Mouse (Mus musculus): Measurements from ENCODE around the gene Elp4.

Elp4 gene

DNA sequence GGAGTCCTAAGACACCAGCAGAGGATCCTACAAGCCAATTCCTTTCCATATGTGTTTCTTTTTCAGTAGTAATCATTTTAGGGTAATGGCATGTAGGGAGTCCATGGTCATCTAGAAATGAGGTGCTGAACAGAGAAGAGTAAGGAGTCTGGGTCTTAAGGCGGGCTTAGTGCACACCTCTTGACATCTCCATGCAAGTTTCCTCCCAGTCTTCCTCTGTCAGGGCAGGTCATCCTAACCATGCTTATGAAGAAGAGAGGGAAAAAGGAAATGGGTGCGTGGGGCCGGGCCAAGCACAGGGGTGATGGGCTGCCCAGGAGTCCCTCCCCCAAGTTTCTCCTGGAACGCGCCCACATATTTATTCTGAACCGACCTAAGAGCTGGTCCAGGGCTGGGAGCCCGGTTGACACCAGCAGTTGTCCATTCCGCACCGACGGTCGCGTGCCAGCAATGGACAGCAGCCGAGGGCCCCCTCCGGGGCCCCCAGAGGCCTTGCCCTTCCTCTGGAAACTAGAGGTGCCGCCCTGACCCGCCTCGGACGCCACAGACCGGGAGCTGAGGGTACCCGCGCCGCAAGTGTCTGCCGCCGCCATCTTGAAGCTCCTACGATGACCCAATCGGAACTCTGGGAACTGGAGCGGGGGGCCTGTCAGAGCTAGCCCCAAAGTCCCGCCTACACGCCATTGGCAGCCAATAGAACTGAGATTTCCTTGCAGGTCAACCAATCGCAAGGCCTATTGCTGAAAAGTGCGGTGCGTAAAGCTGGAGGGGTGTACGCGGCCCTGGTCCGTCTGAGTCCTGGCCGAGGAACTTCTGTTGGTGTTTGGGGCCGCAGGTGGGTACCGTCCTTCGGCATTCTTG, at the start of gene Elp4, which contains the start of gene Immp1l:
Elp4 (minus strand) TSS at position 669 of the 861 bp plus-strand sequence.
Immp1l (plus strand) TSS at position 743 of the 861 bp plus-strand sequence.
- peak; percentile 95 to 99 for DNase-seq (ENCODE audit: low spot score in 2 of 2)

GRCm38 (mm10) chr2:105953862-105954261, 49.5 kb upstream of the Elp4 start:
- no peak for DNase-seq (ENCODE audit: low spot score in 2 of 2)

DNA sequence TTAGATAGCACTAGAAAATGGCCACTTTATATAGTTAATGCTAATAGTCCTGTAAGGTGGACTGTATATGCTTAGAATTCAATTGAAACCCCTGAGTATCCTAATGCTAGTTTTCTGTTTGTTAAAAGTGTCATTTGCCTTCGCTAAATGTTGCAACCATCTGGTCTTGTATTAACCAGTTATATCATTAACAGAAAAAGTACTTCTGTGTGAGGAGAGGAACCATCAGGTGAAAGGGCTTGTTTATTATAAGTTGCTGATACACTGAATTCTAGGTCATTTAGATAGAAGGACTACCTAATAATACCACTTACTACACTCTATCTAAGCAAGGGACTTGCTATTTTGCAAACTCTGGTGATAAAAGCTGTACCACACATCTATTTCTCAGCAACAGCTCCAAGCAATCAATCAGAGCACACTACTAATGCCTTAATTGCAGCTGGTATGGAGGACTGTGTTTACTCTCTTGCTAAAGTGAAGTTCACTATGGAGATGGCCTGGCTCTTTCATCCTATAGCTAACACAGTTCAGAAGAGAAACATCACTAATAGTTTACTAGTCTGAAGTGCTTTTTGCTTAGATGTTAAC, 47.1 kb upstream of the Elp4 start:
- DNase-seq (ENCODE audit: low spot score in 2 of 2), result no peak

- no peak for DNase-seq (ENCODE audit: low spot score in 2 of 2)
These were observed 45.8 kb upstream of the Elp4 start for GRCm38 (mm10) chr2:105950131-105950530.

DNA sequence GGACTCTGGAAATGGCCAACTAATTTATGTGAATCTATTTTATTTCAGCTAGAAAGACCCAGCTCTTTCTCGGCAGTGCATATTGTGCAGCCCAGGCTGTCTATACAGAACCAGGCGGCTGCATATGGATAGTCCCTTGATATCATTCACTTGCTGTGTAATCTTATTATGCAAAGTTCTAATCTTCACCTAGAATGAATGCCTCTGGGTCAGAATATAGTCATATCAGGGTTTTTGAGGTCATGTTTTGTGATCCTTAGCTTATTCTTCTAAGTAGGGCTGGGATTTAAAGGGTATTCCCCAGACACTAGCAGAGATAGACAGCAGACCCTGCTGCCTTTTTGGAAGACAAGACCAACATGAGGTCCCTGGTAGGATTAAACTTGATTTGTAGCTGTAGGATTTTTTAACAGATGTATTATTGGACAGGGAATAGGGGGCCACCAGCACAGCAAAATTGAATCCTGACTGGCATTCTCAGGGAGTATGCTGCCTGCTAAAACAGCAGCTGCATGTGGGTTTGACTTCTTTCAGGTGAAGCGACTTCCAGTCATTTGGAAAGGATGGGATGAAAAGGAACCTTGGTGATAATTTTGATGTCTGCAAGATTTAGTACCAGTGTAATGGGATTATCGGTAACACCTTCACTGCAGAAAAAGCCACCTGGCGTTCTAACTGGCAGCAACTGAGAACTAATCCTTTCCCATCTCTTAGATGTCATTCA, 13.4 kb upstream of the Elp4 start:
- DNase-seq (ENCODE audit: low spot score in 2 of 2), result no peak

DNA sequence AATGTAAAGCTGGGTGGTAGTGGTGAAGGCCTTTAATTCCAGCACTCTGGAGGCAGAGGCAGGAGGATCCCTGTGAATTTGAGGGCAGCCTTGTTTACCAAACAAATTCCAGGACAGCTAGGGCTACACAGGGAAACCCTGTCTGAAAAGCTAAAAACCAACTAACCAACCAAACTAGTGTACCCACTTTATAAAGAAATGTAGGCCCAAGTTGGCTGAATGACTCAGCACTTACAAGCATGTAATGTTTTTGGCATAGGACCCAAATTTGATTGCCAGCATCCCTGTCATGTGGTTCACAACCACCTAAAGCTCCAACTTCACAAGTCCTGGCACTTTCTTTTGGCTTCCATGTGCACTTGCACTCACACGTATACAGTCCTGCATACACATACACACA, 12.3 kb upstream of the Elp4 start:
- DNase-seq (ENCODE audit: low spot score in 2 of 2), result no peak

GRCm38 (mm10) chr2:105913655-105914366, 9.4 kb upstream of the Elp4 start:
- DNase-seq (ENCODE audit: low spot score in 2 of 2), result no peak

DNA sequence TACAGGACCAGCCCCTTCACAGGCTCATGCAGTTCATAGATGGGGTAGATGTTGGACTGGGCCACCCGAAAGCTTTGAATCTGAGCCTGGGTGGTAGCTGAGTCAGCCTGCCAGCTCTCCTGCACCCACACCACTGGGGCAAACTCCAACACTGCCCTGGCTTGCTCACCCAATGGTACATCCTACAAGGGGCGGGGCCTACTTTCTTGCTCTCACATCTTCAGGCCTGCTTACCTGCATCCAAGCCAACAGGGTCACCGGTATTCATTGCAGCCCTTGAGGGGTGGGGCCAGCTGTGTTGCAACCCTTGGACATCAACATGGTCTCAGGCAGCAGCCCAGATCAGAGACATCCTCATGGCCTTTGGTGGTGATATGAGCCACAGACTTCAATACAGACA, 6.2 kb upstream of the Elp4 start:
- no peak for DNase-seq (ENCODE audit: low spot score in 2 of 2)

DNA sequence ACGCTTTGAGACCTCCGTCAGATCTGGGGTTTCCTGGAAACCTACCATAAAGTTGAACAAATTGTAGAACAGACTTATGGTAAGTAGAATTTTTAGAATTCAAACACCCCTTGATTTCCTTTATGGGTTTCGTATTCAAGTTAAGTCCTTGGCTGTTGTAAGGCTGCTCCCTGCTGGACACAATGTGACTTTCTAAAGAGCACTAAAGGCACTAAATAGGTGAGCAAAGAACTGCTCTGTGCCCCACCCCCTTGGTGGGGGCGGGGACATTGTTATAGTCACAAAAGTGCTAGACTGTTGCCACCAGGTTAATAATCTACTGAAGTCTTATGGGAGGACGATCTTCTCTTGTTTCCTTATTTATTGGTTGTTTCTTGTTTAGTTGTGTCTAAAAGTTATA, 4.0 kb upstream of the Elp4 start:
- no peak for DNase-seq (ENCODE audit: low spot score in 2 of 2)

DNA sequence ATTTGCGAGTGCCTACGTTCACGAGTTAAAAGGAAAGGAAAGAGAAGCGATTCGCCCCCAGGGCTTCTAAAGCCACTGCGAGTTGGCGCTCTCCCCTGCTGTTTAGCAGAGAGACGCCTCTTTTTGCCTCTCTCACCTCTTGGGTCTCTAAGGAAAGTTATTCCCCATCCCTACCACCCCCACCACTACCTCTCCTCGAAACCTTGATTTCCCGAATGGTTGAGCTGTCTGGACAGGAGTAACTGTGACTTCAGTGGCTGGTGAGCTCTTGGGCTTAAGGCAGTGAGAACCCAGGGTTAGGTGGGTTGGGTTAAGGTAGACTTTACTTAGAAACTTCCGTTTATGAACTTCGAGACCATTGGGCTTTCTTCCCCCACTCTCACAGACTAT, 388 bp upstream of the Elp4 start:
- DNase-seq (ENCODE audit: low spot score in 2 of 2), result no peak

DNA sequence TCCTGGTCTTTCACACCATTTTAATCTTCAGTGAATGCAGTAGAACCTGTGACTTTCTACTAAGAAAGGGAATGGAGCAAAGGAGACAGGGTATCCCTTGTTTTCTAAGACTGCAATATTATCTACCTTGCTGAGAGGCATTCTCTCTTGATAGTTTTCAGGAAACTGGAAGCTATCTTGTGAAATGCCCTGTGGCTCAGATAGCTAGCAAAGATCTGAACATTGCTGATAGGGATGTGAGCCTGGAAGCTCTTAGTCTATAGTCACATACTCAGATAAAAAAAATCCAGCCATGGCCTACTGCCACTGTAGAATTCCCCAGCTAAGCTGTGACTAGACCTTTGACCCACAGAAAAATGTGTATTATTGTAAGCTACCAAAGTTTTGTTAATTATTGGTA, 13.5 kb downstream of the Elp4 start:
- DNase-seq (ENCODE audit: low spot score in 2 of 2), result no peak

DNA sequence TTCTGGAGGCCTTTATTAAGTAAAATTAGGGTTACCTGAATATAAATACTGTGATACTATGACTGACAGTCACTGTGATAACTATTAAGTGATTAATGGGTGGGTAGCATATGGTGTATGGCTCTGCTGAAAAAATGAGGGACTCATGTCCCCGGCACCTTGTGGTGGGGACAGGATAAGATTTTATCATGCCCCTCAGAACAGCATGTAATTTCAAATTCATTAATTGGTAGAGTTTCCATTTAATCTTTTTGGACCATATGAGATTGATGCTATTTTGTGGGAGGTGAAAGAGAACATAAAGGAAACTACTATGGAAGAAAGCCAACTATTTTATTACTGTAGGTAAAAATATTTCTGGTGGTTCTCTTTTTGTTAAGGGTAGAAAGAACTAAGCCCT, 31.0 kb downstream of the Elp4 start:
- DNase-seq (ENCODE audit: low spot score in 2 of 2), result no peak

GRCm38 (mm10) chr2:105854740-105855139, 49.6 kb downstream of the Elp4 start:
- DNase-seq (ENCODE audit: low spot score in 2 of 2), result peak; percentile 7 to 33

DNA sequence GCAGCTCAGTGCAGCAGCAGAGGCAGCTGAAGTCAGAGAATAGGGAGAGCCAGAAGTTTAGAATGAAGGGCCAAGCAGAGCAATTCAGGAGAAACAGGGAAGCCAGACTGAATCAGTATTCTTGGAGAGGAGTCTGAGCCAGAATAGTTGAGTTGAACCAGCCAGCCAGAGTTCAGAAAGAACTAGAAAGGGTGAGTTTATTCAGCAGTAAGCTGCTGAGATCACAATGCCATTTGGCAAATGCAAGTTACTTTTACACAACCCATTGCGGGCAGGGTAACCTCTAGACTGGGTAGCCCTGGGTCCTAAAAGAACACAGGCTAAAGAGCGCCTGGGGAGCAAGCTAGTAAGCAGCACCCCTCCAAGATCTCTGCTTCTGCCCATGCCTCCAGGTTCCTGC, 51.4 kb downstream of the Elp4 start:
- no peak for DNase-seq (ENCODE audit: low spot score in 2 of 2)

DNA sequence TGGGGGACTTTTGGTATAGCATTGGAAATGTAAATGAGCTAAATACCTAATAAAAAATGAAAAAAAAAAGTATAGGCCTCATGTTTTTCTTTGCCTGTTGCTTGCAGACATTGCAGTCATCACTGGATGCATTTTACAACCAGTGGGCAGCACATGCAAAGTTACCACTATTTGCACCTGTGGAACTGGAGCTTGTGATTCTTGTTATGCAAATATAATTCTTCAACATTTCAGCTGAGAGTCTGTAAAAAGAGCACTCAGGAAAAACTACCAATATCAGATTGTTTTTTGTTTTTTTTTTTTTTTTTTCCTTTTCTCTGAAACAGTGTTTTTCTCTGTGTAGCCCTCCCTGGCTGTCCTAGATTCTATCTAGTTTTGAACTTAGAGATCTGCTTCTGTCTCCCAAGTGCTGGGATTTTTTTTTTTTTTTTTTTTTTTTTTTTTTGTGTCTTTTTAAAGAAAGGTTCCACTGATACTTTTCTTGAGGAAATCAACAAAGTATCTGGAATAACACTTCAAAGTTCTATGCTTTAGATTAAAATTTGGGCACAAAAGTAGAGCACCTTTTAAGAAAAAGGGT, 52.6 kb downstream of the Elp4 start:
- no peak for DNase-seq (ENCODE audit: low spot score in 2 of 2)

DNA sequence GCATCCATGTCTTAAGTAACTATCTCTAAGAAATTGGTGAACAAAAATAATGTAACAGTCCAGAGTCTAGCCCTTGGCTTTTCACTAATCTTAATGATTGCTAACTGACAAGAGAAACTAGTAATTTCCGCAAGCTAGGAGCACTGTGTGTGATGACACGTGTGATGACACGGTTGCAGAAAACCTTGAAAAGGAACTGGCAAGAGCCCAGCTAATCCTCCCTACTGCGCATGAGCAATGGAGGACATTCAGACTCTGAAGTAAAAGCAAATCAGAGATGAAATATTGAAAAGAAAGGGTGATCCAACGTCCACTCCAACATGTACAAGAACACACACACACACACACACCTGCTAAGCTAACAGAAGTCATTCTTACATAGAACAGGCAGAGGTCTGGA, 61.2 kb downstream of the Elp4 start:
- DNase-seq (ENCODE audit: low spot score in 2 of 2), result no peak

DNA sequence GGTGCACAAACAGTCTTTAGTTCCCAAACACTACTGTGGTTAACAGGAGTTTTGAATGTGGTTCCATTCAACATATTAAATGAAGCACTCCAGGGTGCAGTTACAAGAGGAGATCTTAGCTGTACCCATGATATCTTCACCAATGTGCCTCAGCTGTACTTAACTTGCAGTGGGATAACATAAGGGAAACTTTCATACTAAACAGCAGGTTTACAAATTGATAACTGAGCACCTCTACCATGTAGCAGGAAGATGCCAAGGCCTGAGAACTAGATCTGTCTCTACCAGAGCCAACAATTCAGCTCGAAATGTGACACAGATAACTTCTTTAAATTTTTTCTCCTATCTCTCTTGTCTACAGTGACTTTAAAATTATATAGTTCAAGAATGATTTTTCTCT, 86.4 kb downstream of the Elp4 start:
- no peak for DNase-seq (ENCODE audit: low spot score in 2 of 2)

- no peak for DNase-seq (ENCODE audit: low spot score in 2 of 2)
These were observed 89.2 kb downstream of the Elp4 start for GRCm38 (mm10) chr2:105815170-105815569.

DNA sequence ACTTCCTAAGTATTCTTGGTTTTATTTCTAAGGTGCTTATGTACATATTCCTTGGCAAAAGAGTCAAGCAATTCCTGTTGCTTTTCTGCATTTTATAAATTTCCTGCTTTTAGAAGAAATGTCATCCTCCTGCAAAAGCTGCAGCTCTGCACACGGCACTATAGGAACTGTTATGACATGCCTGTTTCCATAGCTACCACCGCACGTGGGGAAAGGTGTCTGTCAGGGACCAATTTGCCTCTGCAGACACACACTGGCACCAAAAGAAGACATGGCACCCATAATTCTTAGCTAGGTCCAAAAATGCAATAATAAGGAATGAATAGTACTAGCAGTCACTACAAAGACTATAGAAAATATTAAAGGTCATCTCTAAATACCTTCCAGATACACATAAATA, 91.3 kb downstream of the Elp4 start:
- no peak for DNase-seq (ENCODE audit: low spot score in 2 of 2)

GRCm38 (mm10) chr2:105810286-105810685, 94.1 kb downstream of the Elp4 start:
- no peak for DNase-seq (ENCODE audit: low spot score in 2 of 2)

DNA sequence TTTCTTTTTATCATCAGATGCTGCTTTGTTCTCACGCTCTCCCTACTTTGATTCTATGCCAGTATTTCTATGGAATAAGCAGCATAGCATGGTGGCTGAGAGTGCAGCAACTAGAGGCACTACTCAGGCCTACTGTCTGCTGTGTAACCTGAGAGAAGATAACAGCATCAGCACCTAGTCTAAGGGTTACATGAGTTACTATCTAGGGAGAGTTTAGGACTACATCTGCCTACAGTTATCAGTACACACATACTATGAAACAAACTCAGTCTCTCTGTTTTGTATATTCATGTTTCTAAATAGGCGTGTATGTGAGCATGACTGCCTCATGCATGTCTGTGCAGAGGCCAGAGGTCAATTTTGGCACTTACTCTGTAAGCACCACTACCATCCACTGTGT, 97.8 kb downstream of the Elp4 start:
- DNase-seq (ENCODE audit: low spot score in 2 of 2), result no peak

DNA sequence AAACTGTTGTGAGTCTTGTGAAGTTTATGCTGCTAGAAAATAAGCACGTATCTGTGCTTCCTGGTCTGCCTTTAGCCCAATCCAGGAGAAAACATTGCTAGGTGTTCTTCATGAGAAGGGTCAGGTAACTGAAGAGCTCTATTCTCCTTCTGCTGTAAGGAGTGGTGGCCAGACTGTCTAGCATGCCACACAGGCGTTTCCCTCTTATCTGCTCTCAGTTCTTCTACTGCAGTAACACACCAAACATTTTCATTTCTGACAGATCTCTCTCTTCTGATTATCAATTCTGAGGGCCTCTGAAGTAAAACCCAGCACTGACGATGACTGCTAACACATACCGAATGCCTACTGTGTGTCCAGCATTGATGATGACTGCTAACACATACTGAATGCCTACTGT, 98.3 kb downstream of the Elp4 start:
- no peak for DNase-seq (ENCODE audit: low spot score in 2 of 2)
